Comparison of ENCODE assay signal across 29 mouse cellular contexts in the genomic region with DNA sequence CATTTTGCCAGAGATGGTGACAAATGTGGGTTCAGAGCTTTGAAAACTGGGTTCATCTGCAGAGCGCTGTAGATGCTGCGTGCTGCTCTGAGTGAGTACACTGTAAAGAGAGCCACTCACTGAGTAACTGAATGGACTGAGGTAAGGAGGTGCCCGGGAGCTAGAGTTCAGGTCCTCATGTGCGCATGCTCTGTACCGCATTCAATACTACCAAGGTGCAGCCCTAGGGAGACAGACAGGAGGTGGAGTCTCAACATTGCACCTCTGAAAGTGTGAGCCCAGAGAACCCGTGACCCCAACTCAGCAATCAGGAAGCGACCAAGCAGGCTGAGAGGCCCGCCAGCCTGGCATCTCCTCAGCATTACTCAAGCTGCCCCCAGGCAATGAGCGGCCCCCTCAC.
DNase-seq lines count a peak whose midpoint lies in the region; ATAC-seq and TF ChIP-seq lines count a peak whose summit lies in the region.
"Had no signal": no experiment of that assay in that cellular context is flagged by ENCODE, and none has a peak within 500 bp of the region (broad histone marks: within the 10 kb centered on the region; RNA-seq: fewer than 3 reads in every experiment).

No protein-coding gene starts in this region.

- peak; percentile 34 for DNase-seq in cerebellum, adult 9-11 months
- no peak for DNase-seq in cerebellum, adult 9-10 months
- DNase-seq in layer of hippocampus, adult 2 months (ENCODE audit: low spot score in 2 of 2) = no peak
- DNase-seq in layer of hippocampus, adult 11-12 months (ENCODE audit: low spot score) = no peak
- no peak for DNase-seq in MEL (ENCODE audit: low read depth, low spot score)
- no peak for DNase-seq in adrenal gland, adult 8-10 months
- DNase-seq: adrenal gland, postnatal 36 days; cerebellum, postnatal 36 days; heart, adult 2 months; heart, postnatal 4 days; kidney, postnatal 10 days; liver, postnatal 0 days; lung, postnatal 36 days; right cerebral cortex, adult 18-20 months; right cerebral cortex, postnatal 4 days; thymus, adult 18-20 months; thymus, postnatal 25 days had no signal

- H3K9me3 ChIP-seq in MEL (replicated peaks; ENCODE audit: insufficient read depth, low read length) = no peaks in the 10 kb centered on the region
- H3K9me3 ChIP-seq in neural tube, embryonic 15.5 days (replicated peaks) = no peaks in the 10 kb centered on the region
- H3K9me3 ChIP-seq: embryonic facial prominence, embryonic 12.5 days; heart, embryonic 12.5 days; hindbrain, embryonic 13.5 days; limb, embryonic 13.5 days; liver, embryonic 12.5 days had no signal

- H3K27ac ChIP-seq in layer of hippocampus, adult 2 months = peak overlapping the region; percentile 83
- H3K27ac ChIP-seq in MEL (ENCODE audit: control insufficient read depth, low read depth, low read length) = peak overlapping the region; percentile 66
- no peak overlapping the region for H3K27ac ChIP-seq in neural tube, embryonic 15.5 days (replicated peaks)
- H3K27ac ChIP-seq: embryonic facial prominence, embryonic 12.5 days; heart, adult 2 months; hindbrain, embryonic 13.5 days; limb, embryonic 13.5 days; liver, embryonic 12.5 days; stomach, postnatal 0 days had no signal

- no peak for TF ChIP-seq RAD21 in MEL (IDR thresholded peaks at IDR 0.05; ENCODE audit: low read depth, low read length)

- no peak overlapping the region for H3K4me3 ChIP-seq in layer of hippocampus, adult 2 months
- no peak overlapping the region for H3K4me3 ChIP-seq in MEL (ENCODE audit: control insufficient read depth in 1 of 2, insufficient read depth in 1 of 2, low read depth in 2 of 2, low read length in 2 of 2)
- no peak overlapping the region for H3K4me3 ChIP-seq in neural tube, embryonic 15.5 days (replicated peaks)
- H3K4me3 ChIP-seq: embryonic facial prominence, embryonic 12.5 days; heart, adult 2 months; heart, embryonic 12.5 days; hindbrain, embryonic 13.5 days; limb, embryonic 13.5 days; liver, embryonic 12.5 days had no signal

- peaks cover 0 to 24% of the 10 kb centered on the region in 2 experiments; a peak in 2 of 4 replicates for H3K36me3 ChIP-seq in MEL (ENCODE audit: control insufficient read depth in 1 of 2, insufficient read depth in 2 of 2, low read length in 2 of 2)
- no peaks in the 10 kb centered on the region for H3K36me3 ChIP-seq in neural tube, embryonic 15.5 days
- H3K36me3 ChIP-seq: embryonic facial prominence, embryonic 12.5 days; heart, embryonic 12.5 days; hindbrain, embryonic 13.5 days; limb, embryonic 13.5 days had no signal

- 89% methylated on average over 9 of the region's 9 CpGs for WGBS in neural tube, embryonic 15.5 days

- no peak overlapping the region for H3K4me2 ChIP-seq in neural tube, embryonic 15.5 days
- H3K4me2 ChIP-seq: embryonic facial prominence, embryonic 12.5 days; heart, embryonic 12.5 days; hindbrain, embryonic 13.5 days; limb, embryonic 13.5 days; liver, embryonic 12.5 days; midbrain, embryonic 11.5 days had no signal

- no peak for ATAC-seq in neural tube, embryonic 15.5 days (ENCODE audit: low FRiP score)
- ATAC-seq: forebrain, embryonic 14.5 days; intestine, embryonic 16.5 days; liver, embryonic 12.5 days; liver, postnatal 0 days; midbrain, embryonic 16.5 days had no signal

- no peak overlapping the region for H3K9ac ChIP-seq in MEL (ENCODE audit: control insufficient read depth, low read depth, low read length, poor library complexity, severe bottlenecking)
- H3K9ac ChIP-seq in neural tube, embryonic 15.5 days (replicated peaks) = no peak overlapping the region
- H3K9ac ChIP-seq: embryonic facial prominence, embryonic 12.5 days; heart, embryonic 12.5 days; hindbrain, embryonic 13.5 days; limb, embryonic 13.5 days; liver, embryonic 12.5 days; liver, postnatal 0 days had no signal

- no peak for TF ChIP-seq EP300 in MEL (IDR thresholded peaks at IDR 0.05; ENCODE audit: low read depth in 1 of 2, low read length in 2 of 2)

- no peaks in the 10 kb centered on the region for H3K27me3 ChIP-seq in MEL (ENCODE audit: control insufficient read depth in 1 of 2, insufficient read depth in 2 of 2, low read length in 2 of 2)
- no peaks in the 10 kb centered on the region for H3K27me3 ChIP-seq in neural tube, embryonic 15.5 days (replicated peaks)
- H3K27me3 ChIP-seq: embryonic facial prominence, embryonic 12.5 days; limb, embryonic 13.5 days; liver, embryonic 12.5 days; Patski had no signal

- TF ChIP-seq POLR2A in MEL (IDR thresholded peaks at IDR 0.05; ENCODE audit: control insufficient read depth in 1 of 2, insufficient read depth in 1 of 2, low read depth in 1 of 2, low read length in 2 of 2, poor library complexity in 1 of 2) = no peak

- peaks cover 14 to 29% of the 10 kb centered on the region in 2 experiments for H3K4me1 ChIP-seq in MEL (ENCODE audit: control insufficient read depth in 1 of 2, insufficient read depth in 2 of 2, low read length in 2 of 2)
- peaks cover 47% of the 10 kb centered on the region for H3K4me1 ChIP-seq in neural tube, embryonic 15.5 days

- H3K79me2 ChIP-seq in MEL (ENCODE audit: control insufficient read depth, insufficient read depth, low read length, poor library complexity) = no peaks in the 10 kb centered on the region

- no peak for TF ChIP-seq CTCF in layer of hippocampus, adult 2 months (conservative IDR thresholded peaks at IDR 0.05)
- no peak for TF ChIP-seq CTCF in MEL (IDR thresholded peaks at IDR 0.05 in 2 of 3, conservative IDR thresholded peaks at IDR 0.05 in 1 of 3; ENCODE audit: control insufficient read depth in 1 of 3, insufficient read depth in 1 of 3, low read depth in 2 of 3, low read length in 3 of 3, poor library complexity in 1 of 3, severe bottlenecking in 1 of 3)

TF ChIP-seq in MEL, 35 proteins besides CTCF, POLR2A, EP300 and RAD21:
- TF ChIP-seq BHLHE40 (IDR thresholded peaks at IDR 0.05; ENCODE audit: borderline replicate concordance, low read depth, low read length) (no peak), USF2 (IDR thresholded peaks at IDR 0.05; ENCODE audit: borderline replicate concordance in 1 of 2, insufficient read depth in 1 of 2, low read depth in 1 of 2, low read length in 2 of 2) (no peak), POLR2AphosphoS5 (IDR thresholded peaks at IDR 0.05; ENCODE audit: borderline replicate concordance, low read depth, low read length) (no peak), ZNF384 (IDR thresholded peaks at IDR 0.05; ENCODE audit: low read depth, low read length) (no peak), MXI1 (IDR thresholded peaks at IDR 0.05; ENCODE audit: low read depth, low read length) (no peak), CHD2 (IDR thresholded peaks at IDR 0.05; ENCODE audit: low read length) (no peak), JUND (IDR thresholded peaks at IDR 0.05; ENCODE audit: low read depth, low read length) (no peak), SMC3 (IDR thresholded peaks at IDR 0.05; ENCODE audit: low read depth, low read length) (no peak)
TF ChIP-seq in MEL: peak in this region for 0.
